Mouse (Mus musculus): ENCODE data around the gene Rab38. TPM values are rescaled to one million over a fixed set of nuclear protein-coding genes. Genes with fewer than 3 reads are reported as not detected.

Rab38 gene
- 0.31 and 0.48 TPM in 2 replicates for polyA plus RNA-seq (2012; rRNA removed)

GRCm38 (mm10) chr7:88429786-88430691 is at the start of gene Rab38:
TSS of gene Rab38 (plus strand) at chr7:88430273.
- DNase-seq = peak; percentile 1 to 8
- Histone ChIP-seq H3K27ac (ENCODE audit: insufficient read depth, low read length) (no peak within 1 kb of the TSS), H3K4me3 (replicated peaks; ENCODE audit: insufficient read depth, low read depth, low read length) (no peak within 1 kb of the TSS), H3K27me3 (ENCODE audit: control insufficient read depth, insufficient read depth, low read length) (no peaks in the 10 kb centered on the region; the same call in 1 of the 2 replicates), H3K4me1 (ENCODE audit: control insufficient read depth, insufficient read depth, low read length) (no peaks in the 10 kb centered on the region)
- 3% methylated on average over 35 of the region's 35 CpGs for WGBS
- no peak for TF ChIP-seq CTCF (IDR thresholded peaks at IDR 0.05; ENCODE audit: borderline replicate concordance, insufficient read depth, low read depth, low read length)
- TF ChIP-seq POLR2A (IDR thresholded peaks at IDR 0.05; ENCODE audit: borderline replicate concordance, insufficient read depth, low read length) = no peak

- 17% methylated on average over 1 of the region's 1 CpGs for WGBS
- DNase-seq = no peak
- Histone ChIP-seq H3K4me3 (replicated peaks; ENCODE audit: insufficient read depth, low read depth, low read length) (no peak overlapping the region), H3K4me1 (ENCODE audit: control insufficient read depth, insufficient read depth, low read length) (no peaks in the 10 kb centered on the region), H3K27me3 (ENCODE audit: control insufficient read depth, insufficient read depth, low read length) (no peaks in the 10 kb centered on the region), H3K27ac (ENCODE audit: insufficient read depth, low read length) (no peak overlapping the region)
- TF ChIP-seq CTCF (IDR thresholded peaks at IDR 0.05; ENCODE audit: borderline replicate concordance, insufficient read depth, low read depth, low read length) (no peak), POLR2A (IDR thresholded peaks at IDR 0.05; ENCODE audit: borderline replicate concordance, insufficient read depth, low read length) (no peak)
Measured at GRCm38 (mm10) chr7:88394568-88394967, 35.5 kb upstream of the Rab38 start.

GRCm38 (mm10) chr7:88395745-88396144 is 34.3 kb upstream of the Rab38 start:
- Histone ChIP-seq H3K27ac (ENCODE audit: insufficient read depth, low read length) (no peak overlapping the region), H3K27me3 (ENCODE audit: control insufficient read depth, insufficient read depth, low read length) (no peaks in the 10 kb centered on the region), H3K4me1 (ENCODE audit: control insufficient read depth, insufficient read depth, low read length) (no peaks in the 10 kb centered on the region), H3K4me3 (replicated peaks; ENCODE audit: insufficient read depth, low read depth, low read length) (no peak overlapping the region)
- DNase-seq = no peak
- TF ChIP-seq POLR2A (IDR thresholded peaks at IDR 0.05; ENCODE audit: borderline replicate concordance, insufficient read depth, low read length) = no peak
- TF ChIP-seq CTCF (IDR thresholded peaks at IDR 0.05; ENCODE audit: borderline replicate concordance, insufficient read depth, low read depth, low read length) = no peak
- WGBS = 13% methylated on average over 2 of the region's 2 CpGs

- no peak overlapping the region for H3K4me3 ChIP-seq (replicated peaks; ENCODE audit: insufficient read depth, low read depth, low read length)
- no peaks in the 10 kb centered on the region for H3K27me3 ChIP-seq (ENCODE audit: control insufficient read depth, insufficient read depth, low read length)
Measured at GRCm38 (mm10) chr7:88405311-88405710, 24.8 kb upstream of the Rab38 start.

GRCm38 (mm10) chr7:88406466-88406865 is 23.6 kb upstream of the Rab38 start:
- H3K27ac ChIP-seq (ENCODE audit: insufficient read depth, low read length) = no peak overlapping the region
- no peak for DNase-seq
- WGBS = 82% methylated on average over 2 of the region's 2 CpGs
- no peak for TF ChIP-seq POLR2A (IDR thresholded peaks at IDR 0.05; ENCODE audit: borderline replicate concordance, insufficient read depth, low read length)
- no peak for TF ChIP-seq CTCF (IDR thresholded peaks at IDR 0.05; ENCODE audit: borderline replicate concordance, insufficient read depth, low read depth, low read length)
- H3K4me3 ChIP-seq (replicated peaks; ENCODE audit: insufficient read depth, low read depth, low read length) = no peak overlapping the region
- no peaks in the 10 kb centered on the region for H3K27me3 ChIP-seq (ENCODE audit: control insufficient read depth, insufficient read depth, low read length)
- H3K4me1 ChIP-seq (ENCODE audit: control insufficient read depth, insufficient read depth, low read length) = no peaks in the 10 kb centered on the region

More at GRCm38 (mm10) chr7:88405311-88405710, 24.8 kb upstream of the Rab38 start:
- no peak for DNase-seq
- Histone ChIP-seq H3K27ac (ENCODE audit: insufficient read depth, low read length) (no peak overlapping the region), H3K4me1 (ENCODE audit: control insufficient read depth, insufficient read depth, low read length) (no peaks in the 10 kb centered on the region)
- WGBS = 96% methylated on average over 1 of the region's 1 CpGs
- TF ChIP-seq CTCF (IDR thresholded peaks at IDR 0.05; ENCODE audit: borderline replicate concordance, insufficient read depth, low read depth, low read length) (no peak), POLR2A (IDR thresholded peaks at IDR 0.05; ENCODE audit: borderline replicate concordance, insufficient read depth, low read length) (no peak)

GRCm38 (mm10) chr7:88421821-88422220 is 8.3 kb upstream of the Rab38 start:
- no peak for TF ChIP-seq CTCF (IDR thresholded peaks at IDR 0.05; ENCODE audit: borderline replicate concordance, insufficient read depth, low read depth, low read length)
- no peak for TF ChIP-seq POLR2A (IDR thresholded peaks at IDR 0.05; ENCODE audit: borderline replicate concordance, insufficient read depth, low read length)
- H3K27ac ChIP-seq (ENCODE audit: insufficient read depth, low read length) = no peak overlapping the region

GRCm38 (mm10) chr7:88423889-88424288 is 6.2 kb upstream of the Rab38 start:
- no peaks in the 10 kb centered on the region for H3K4me1 ChIP-seq (ENCODE audit: control insufficient read depth, insufficient read depth, low read length)
- H3K27me3 ChIP-seq (ENCODE audit: control insufficient read depth, insufficient read depth, low read length) = no peaks in the 10 kb centered on the region
- 72% methylated on average over 2 of the region's 2 CpGs for WGBS
- TF ChIP-seq POLR2A (IDR thresholded peaks at IDR 0.05; ENCODE audit: borderline replicate concordance, insufficient read depth, low read length) = no peak
- no peak for TF ChIP-seq CTCF (IDR thresholded peaks at IDR 0.05; ENCODE audit: borderline replicate concordance, insufficient read depth, low read depth, low read length)
- no peak overlapping the region for H3K27ac ChIP-seq (ENCODE audit: insufficient read depth, low read length)
- H3K4me3 ChIP-seq (replicated peaks; ENCODE audit: insufficient read depth, low read depth, low read length) = no peak overlapping the region
- no peak for DNase-seq

More at GRCm38 (mm10) chr7:88421821-88422220, 8.3 kb upstream of the Rab38 start:
- DNase-seq = no peak
- Histone ChIP-seq H3K27me3 (ENCODE audit: control insufficient read depth, insufficient read depth, low read length) (no peaks in the 10 kb centered on the region), H3K4me1 (ENCODE audit: control insufficient read depth, insufficient read depth, low read length) (no peaks in the 10 kb centered on the region), H3K4me3 (replicated peaks; ENCODE audit: insufficient read depth, low read depth, low read length) (no peak overlapping the region)

GRCm38 (mm10) chr7:88425744-88426143 is 4.3 kb upstream of the Rab38 start:
- TF ChIP-seq POLR2A (IDR thresholded peaks at IDR 0.05; ENCODE audit: borderline replicate concordance, insufficient read depth, low read length) (no peak), CTCF (IDR thresholded peaks at IDR 0.05; ENCODE audit: borderline replicate concordance, insufficient read depth, low read depth, low read length) (no peak)
- WGBS = 60% methylated on average over 3 of the region's 3 CpGs
- no peak overlapping the region for H3K27ac ChIP-seq (ENCODE audit: insufficient read depth, low read length)
- H3K4me3 ChIP-seq (replicated peaks; ENCODE audit: insufficient read depth, low read depth, low read length) = no peak overlapping the region
- no peaks in the 10 kb centered on the region for H3K4me1 ChIP-seq (ENCODE audit: control insufficient read depth, insufficient read depth, low read length)
- H3K27me3 ChIP-seq (ENCODE audit: control insufficient read depth, insufficient read depth, low read length) = no peaks in the 10 kb centered on the region
- no peak for DNase-seq
